Mouse (Mus musculus): ENCODE data around the gene Nmrk1.

GRCm38 (mm10) chr19:18596876-18597275, 34.9 kb upstream of the Nmrk1 start:
- TF ChIP-seq CTCF (IDR thresholded peaks at IDR 0.05; ENCODE audit: extremely low read depth, insufficient read depth, insufficient read length, insufficient replicate concordance) (no peak), POLR2A (IDR thresholded peaks at IDR 0.05; ENCODE audit: low read depth, low read length) (no peak)

Data from spleen, adult 2 months (tissue).